Mouse (Mus musculus): ENCODE data around the gene Nek3.

Nek3 gene

GRCm38 (mm10) chr8:22166080-22166603 is at the start of gene Nek3:
Gene Nek3, minus strand, starts transcription at chr8:22166435.
- peak; percentile 88 to 93 for DNase-seq

DNA sequence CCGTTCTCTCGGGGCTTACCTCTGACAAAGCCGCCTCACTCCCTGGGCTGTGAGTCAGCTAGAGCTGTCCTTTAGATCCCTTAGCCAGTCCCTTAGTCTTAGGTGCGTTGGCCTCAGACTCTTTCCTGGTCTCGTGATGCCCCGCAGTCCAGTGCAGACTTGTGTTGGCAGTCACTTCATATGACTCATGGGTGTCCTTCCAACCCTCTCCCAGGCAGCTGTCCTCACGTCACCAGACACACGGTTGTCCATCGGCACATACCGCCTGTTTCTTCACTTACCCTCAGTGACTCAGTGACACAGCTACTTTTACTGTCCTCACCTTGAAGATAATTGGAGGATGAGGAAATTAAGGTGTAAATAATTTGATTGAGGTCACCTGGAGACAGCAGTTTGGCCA is 48.6 kb upstream of the Nek3 start:
- no peak for DNase-seq

- no peak for DNase-seq
Measured at GRCm38 (mm10) chr8:22209012-22209411, 42.8 kb upstream of the Nek3 start.

GRCm38 (mm10) chr8:22207535-22207934 is 41.3 kb upstream of the Nek3 start:
- DNase-seq = no peak

DNA sequence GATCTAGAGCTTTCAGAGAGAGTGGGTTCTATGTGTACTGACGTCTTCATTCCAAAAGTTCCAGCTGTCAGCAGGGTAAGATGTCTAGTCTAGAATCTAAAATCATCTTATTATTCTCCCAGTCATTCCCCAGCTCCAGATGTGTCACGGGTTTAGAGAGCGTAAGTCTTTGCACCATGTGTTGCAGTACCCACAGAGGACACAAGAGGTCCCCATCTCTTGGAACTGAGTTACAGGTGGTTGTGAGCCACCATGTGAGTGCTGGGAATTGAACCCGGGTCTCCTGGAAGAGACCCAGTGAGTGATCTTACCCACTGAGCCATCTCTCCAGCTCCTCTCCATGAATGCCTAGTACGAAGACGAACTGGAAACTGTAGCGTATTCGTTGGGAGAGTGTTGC is 33.2 kb upstream of the Nek3 start:
- DNase-seq = no peak

GRCm38 (mm10) chr8:22197914-22198313 is 31.7 kb upstream of the Nek3 start:
- DNase-seq = no peak

GRCm38 (mm10) chr8:22193432-22194010 is 27.3 kb upstream of the Nek3 start:
- DNase-seq = no peak

GRCm38 (mm10) chr8:22192660-22193431 is 26.6 kb upstream of the Nek3 start, which contains the start of gene Vps36:
Gene Vps36, plus strand, starts transcription at chr8:22192809.
- peak; percentile 95 to 96 for DNase-seq

GRCm38 (mm10) chr8:22185431-22186397 is 19.5 kb upstream of the Nek3 start, which contains the start of gene Ckap2:
Gene Ckap2, minus strand, starts transcription at chr8:22185819.
- peak; percentile 86 to 94 for DNase-seq

GRCm38 (mm10) chr8:22184884-22185283 is 18.6 kb upstream of the Nek3 start:
- DNase-seq = no peak

DNA sequence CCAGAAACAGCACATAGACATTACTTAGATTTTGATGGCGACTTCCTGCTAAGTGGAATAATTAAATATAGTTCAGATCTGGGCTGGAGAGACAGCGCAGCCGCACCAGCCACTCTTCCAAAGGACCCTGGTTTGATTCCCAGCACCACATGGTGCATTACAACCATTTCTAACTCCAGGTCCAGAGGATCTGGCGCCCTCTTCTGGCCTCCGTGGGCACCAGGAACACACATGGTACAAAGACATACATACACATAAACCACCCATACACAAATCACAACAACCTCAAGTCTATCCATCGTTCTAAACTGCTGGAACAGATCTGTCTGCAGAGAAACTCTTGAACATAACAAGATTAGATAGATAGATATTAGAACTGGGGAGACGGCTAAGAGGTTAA is 9.7 kb upstream of the Nek3 start:
- no peak for DNase-seq

DNA sequence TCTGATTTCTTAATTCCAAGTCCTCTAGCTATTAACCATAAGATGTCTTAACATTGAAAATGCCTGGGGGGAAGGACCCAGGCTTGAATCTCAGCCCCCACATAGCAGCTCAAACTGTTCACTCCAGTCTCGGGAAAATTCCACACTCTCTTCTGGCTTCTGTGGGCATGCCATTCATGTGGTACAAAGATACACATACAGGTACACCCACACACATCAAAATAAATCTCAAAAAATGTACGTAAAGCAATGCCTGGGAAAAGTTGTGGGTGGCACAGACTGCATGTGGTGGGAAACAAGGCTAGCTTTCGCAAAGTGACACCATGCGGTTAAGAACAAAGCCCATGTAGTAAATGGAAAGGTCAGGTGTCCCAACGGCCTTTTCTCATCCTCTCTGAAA is 2.9 kb upstream of the Nek3 start:
- DNase-seq = no peak

DNA sequence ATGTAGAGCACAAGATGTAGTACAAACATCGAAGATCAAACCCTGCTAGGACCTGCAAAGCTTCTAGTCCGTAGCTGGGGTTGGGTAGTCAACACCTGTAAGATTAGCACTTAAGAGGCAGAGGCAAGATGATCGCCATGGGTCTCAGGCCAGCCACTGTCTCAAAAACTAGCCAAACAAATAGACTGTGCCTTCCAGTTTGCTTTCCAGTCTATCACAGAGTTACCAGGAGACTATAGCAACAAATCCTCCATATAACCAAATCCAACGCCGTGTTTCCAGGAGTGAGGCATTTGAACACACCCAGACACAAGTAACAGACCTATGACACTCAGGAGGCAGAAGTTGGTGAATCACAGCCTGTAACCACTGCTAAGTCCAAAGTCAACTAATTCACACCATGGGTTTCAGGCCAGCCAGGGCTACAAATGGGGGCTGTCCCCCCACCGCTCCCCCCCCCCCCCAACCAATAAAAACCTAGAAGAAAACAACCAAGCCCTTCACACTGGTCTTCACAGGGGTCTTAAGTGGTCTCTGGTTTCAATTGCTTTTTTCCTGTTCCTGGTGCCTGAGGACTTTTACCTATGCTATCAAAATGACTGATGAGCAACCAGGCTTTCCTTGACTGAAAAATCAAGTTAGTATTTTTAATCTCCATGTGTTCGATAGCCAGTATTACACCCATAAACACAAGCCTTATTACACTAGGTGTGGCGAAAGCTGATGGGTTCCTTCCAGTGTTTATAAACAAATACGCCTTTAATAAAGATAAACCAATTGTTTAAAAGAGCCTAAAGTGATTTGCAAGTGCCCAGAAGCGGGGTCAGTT is 770 bp downstream of the Nek3 start:
- DNase-seq = no peak

- no peak for DNase-seq
Measured at GRCm38 (mm10) chr8:22164431-22164830, 1.8 kb downstream of the Nek3 start.

DNA sequence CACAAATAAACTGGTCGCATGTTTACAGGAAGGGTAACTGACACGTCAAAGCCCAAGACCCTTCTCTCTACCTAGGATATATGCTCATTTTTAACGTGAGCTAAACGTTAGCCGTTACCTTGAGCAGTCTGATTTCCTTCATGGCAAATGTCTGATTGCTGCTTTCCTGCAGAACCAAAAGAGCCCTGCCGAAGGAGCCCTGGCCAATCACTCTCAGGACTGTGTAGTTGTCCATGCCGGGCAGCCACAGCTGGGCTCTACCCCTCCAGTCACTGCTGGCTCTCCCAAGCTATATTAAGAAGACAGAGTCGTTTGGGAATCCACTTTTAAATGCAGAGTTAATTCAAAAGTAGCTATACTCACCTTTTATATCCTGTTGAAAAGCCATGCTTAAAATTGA is 4.0 kb downstream of the Nek3 start:
- DNase-seq = no peak

- peak in 1 of 2 experiments; percentile 46 for DNase-seq
Measured at GRCm38 (mm10) chr8:22150345-22150663, 15.9 kb downstream of the Nek3 start.

GRCm38 (mm10) chr8:22149643-22150344 is 16.4 kb downstream of the Nek3 start:
- no peak for DNase-seq

DNA sequence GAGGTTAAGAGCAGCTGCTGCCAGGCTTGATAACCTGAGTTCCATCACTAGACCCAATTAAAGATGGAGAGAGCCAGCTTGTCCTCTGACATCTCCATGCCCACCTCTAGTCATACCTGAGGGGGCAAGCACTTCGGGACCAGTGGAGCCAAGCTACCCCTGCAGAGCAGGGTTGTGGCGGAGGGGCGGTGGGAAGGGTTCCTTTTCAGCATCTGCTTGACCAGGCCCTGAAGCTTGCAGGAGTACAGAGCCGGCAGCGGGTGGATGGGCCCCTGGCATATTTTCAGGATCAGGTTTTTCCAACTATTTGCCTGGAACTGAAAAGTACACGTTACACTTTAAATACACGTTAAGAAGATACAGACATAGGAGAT is 17.9 kb downstream of the Nek3 start:
- no peak for DNase-seq

DNA sequence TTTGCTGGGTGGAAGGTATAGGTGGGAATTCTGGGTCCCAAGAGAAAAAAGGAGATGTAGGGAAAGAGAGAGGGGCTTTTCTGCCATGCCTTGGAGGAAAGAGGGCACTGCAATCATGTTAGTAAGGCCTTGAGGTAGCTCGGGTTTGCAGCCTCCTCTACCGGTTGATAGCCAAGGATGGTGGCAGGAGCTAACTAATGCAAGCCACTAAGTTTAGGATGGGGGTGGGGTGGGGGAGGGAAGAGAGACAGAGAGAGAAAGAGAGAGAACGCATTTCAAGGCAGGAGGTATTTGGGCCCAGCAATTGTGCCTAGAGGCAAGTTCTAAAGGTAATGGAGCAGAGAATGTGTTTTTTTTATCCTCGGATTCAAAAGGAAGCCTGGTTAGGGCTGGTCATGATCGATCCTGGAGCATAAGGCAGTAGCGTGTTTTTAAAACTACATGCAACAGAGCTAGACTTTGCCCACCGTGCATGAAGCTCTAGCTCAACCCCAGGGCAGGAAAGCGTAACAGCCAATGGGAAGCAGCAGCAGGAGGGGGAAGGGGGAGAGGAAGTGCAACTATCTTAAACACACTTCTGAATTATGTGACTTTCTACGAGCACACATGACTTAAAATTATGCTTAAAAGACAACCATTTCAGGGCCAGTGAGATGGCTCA is 18.4 kb downstream of the Nek3 start:
- DNase-seq = no peak

- DNase-seq = no peak
Measured at GRCm38 (mm10) chr8:22145831-22146230, 20.4 kb downstream of the Nek3 start.
